Mouse (Mus musculus): ENCODE measurements around the gene Gale. TPM values are rescaled to one million over a fixed set of nuclear protein-coding genes. Genes with fewer than 3 reads are reported as not detected.

Gene Gale
- polyA plus RNA-seq (2014; fragmentation: Nextera tagmentation; extraction: Ambion mirVana) = 29.0 and 31.3 TPM in 2 replicates

GRCm38 (mm10) chr4:135963457-135964193 lies at the start of gene Gale:
Gene Gale, plus strand, starts transcription at chr4:135963727.
- 1% methylated on average over 56 of the region's 56 CpGs for WGBS
- peaks cover 39% of the 10 kb centered on the region for H3K36me3 ChIP-seq (ENCODE audit: control insufficient read depth, insufficient read depth, low read length)
- H3K4me2 ChIP-seq (replicated peaks; ENCODE audit: low read depth, low read length) = peak within 1 kb of the TSS; percentile 74
- no peaks in the 10 kb centered on the region for H3K27me3 ChIP-seq (ENCODE audit: control insufficient read depth, insufficient read depth, low read length)
- peak within 1 kb of the TSS; percentile 78; the same call in 1 of the 2 replicates for H3K27ac ChIP-seq (ENCODE audit: low read depth, low read length)
- H3K4me3 ChIP-seq (ENCODE audit: low read length) = peak within 1 kb of the TSS; percentile 47
- peak within 1 kb of the TSS; percentile 77 for H3K9ac ChIP-seq (ENCODE audit: low read depth, low read length)
- peak; percentile 92 for ATAC-seq (ENCODE audit: low FRiP score, low TSS enrichment)
- peaks cover 18% of the 10 kb centered on the region for H3K4me1 ChIP-seq (ENCODE audit: control insufficient read depth, insufficient read depth, low read length)
- H3K9me3 ChIP-seq (ENCODE audit: control insufficient read depth, low read length) = no peaks in the 10 kb centered on the region

DNA sequence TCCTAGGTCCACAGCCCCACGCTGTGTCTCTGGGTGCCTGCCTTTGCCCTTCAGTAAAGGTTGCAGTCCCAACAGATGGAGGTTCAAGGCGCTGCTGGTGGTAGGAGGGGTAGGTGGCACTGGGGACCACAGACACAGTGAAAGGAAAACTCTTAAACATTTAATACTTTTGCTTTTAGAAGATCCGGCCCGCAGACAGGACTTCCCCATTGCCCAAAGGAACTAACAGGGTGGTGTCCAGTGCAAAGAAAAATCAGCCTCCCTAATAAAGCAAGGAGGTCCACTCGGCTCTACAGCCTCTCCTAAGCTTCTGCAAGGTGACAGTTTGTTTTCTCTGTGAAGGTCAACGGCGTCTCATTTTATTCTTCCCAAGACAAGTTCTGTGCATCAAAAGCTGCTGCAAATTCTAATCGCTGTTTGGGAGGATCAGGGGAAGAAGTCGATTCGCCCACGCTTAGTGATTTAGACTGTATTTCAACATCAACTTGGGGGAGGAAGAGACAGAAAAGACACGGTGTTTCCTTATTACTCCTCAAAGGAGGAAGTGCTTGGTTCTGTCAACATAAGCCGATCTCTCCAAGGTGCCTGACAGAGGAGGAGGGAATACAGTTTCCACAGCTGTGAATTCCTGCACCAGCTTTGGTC lies 44.8 kb upstream of the Gale start:
- H3K9ac ChIP-seq (ENCODE audit: low read depth, low read length) = no peak overlapping the region
- no peak overlapping the region for H3K4me2 ChIP-seq (replicated peaks; ENCODE audit: low read depth, low read length)
- WGBS = 74% methylated on average over 13 of the region's 13 CpGs
- peaks cover 8% of the 10 kb centered on the region for H3K4me1 ChIP-seq (ENCODE audit: control insufficient read depth, insufficient read depth, low read length)
- H3K9me3 ChIP-seq (ENCODE audit: control insufficient read depth, low read length) = no peaks in the 10 kb centered on the region
- H3K36me3 ChIP-seq (ENCODE audit: control insufficient read depth, insufficient read depth, low read length) = no peaks in the 10 kb centered on the region; the same call in 1 of the 2 replicates
- no peak overlapping the region for H3K4me3 ChIP-seq (ENCODE audit: low read length)
- no peak for ATAC-seq (ENCODE audit: low FRiP score, low TSS enrichment)
- H3K27me3 ChIP-seq (ENCODE audit: control insufficient read depth, insufficient read depth, low read length) = no peaks in the 10 kb centered on the region
- H3K27ac ChIP-seq (ENCODE audit: low read depth, low read length) = no peak overlapping the region

DNA sequence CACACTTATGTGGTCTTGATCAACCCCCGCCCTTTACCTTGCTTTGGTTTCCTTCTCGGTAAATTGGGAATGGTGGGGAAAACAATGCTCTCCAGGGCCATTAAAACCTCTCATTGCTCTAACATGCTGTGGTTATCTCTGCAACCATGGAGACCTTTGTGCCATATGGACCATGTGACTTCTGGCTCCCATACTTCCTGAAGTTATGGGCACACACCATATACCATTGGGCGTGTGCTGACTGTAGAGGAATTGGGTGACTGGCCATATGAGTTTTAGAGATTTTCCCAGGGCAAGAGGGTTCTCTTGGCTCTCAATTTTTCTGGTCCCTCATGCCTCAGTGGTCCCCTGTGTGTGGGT lies 44.3 kb upstream of the Gale start:
- Histone ChIP-seq H3K4me1 (ENCODE audit: control insufficient read depth, insufficient read depth, low read length) (peaks cover 8% of the 10 kb centered on the region), H3K9me3 (ENCODE audit: control insufficient read depth, low read length) (no peaks in the 10 kb centered on the region), H3K4me3 (ENCODE audit: low read length) (no peak overlapping the region), H3K4me2 (replicated peaks; ENCODE audit: low read depth, low read length) (no peak overlapping the region), H3K27me3 (ENCODE audit: control insufficient read depth, insufficient read depth, low read length) (no peaks in the 10 kb centered on the region), H3K9ac (ENCODE audit: low read depth, low read length) (no peak overlapping the region), H3K27ac (ENCODE audit: low read depth, low read length) (no peak overlapping the region), H3K36me3 (ENCODE audit: control insufficient read depth, insufficient read depth, low read length) (peaks cover under 1% of the 10 kb centered on the region; the same call in 1 of the 2 replicates)
- no peak for ATAC-seq (ENCODE audit: low FRiP score, low TSS enrichment)
- WGBS = 88% methylated on average over 3 of the region's 3 CpGs

DNA sequence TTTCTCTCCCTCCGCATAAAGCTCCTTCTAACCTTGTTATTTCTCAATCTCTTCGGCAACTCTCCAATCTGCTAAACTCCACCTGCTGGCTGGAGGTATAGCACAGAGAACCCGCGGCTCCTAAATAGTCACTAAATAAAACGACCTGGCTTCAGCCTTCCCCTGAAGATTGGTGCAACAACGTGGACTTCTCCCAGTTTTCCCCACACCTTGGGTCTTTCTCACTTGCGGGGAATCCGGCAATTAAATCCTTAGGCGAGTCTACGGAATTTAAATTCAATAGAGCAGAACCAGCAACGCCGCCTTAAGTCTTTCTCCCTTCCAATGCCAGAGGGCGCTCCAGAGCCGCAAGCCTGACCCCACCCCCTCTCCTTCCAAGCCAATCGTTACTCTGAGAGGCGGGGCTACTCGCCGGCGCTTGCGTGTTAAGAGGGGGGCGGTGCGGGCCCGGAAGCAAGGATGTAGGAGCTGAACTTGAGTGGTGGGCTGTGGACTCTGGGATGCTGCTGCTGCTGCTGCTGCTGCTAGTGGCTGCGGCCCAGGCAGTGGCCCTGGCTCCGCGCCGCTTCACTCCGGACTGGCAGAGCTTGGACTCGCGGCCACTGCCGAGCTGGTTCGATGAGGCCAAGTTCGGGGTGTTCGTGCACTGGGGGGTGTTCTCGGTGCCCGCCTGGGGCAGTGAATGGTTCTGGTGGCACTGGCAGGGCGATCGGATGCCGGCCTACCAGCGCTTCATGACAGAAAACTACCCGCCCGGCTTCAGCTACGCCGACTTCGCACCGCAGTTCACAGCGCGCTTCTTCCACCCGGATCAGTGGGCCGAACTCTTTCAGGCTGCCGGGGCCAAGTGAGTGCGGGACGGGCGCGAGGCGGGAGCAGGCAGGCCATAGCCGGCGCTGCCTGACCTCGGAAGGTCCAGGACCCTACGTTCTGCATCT lies 43.0 kb upstream of the Gale start, which contains the start of gene Fuca1:
Gene Fuca1, plus strand, starts transcription at position 432 of the 938 bp plus-strand sequence.
- Histone ChIP-seq H3K4me3 (ENCODE audit: low read length) (peak within 1 kb of the TSS; percentile 74), H3K4me2 (replicated peaks; ENCODE audit: low read depth, low read length) (peak within 1 kb of the TSS; percentile 96), H3K36me3 (ENCODE audit: control insufficient read depth, insufficient read depth, low read length) (peaks cover 5% of the 10 kb centered on the region; the same call in 1 of the 2 replicates), H3K9ac (ENCODE audit: low read depth, low read length) (peak within 1 kb of the TSS; percentile 82), H3K27ac (ENCODE audit: low read depth, low read length) (peak within 1 kb of the TSS; percentile 69; the same call in 1 of the 2 replicates), H3K4me1 (ENCODE audit: control insufficient read depth, insufficient read depth, low read length) (peaks cover 8% of the 10 kb centered on the region), H3K9me3 (ENCODE audit: control insufficient read depth, low read length) (no peaks in the 10 kb centered on the region), H3K27me3 (ENCODE audit: control insufficient read depth, insufficient read depth, low read length) (no peaks in the 10 kb centered on the region)
- WGBS = 2% methylated on average over 60 of the region's 60 CpGs
- peak; percentile 95 for ATAC-seq (ENCODE audit: low FRiP score, low TSS enrichment)

- ATAC-seq (ENCODE audit: low FRiP score, low TSS enrichment) = peak; percentile 33
- peak overlapping the region; percentile 74 for H3K4me3 ChIP-seq (ENCODE audit: low read length)
- peak overlapping the region; percentile 96 for H3K4me2 ChIP-seq (replicated peaks; ENCODE audit: low read depth, low read length)
Measured at GRCm38 (mm10) chr4:135921257-135922120, 42.0 kb upstream of the Gale start.

DNA sequence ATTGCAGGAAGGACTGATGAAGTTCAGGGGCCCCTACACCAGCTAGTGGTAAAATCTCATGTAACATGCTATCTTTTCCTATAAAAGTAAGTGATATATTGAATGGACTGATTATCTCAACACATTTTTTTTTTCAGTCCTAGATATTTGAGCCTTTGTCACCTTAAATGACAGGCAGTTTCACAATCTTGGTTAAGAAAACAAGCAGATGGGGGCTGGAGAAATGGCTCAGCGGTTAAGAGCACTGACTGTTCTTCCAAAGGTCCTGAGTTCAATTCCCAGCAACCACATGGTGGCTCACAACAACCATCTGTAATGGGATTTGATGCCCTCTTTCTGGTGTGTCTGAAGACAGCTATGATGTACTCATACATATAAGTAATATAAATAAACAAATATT lies 41.3 kb upstream of the Gale start:
- H3K4me3 ChIP-seq (ENCODE audit: low read length) = peak overlapping the region; percentile 74; the same call in 1 of the 2 replicates

More at GRCm38 (mm10) chr4:135921257-135922120, 42.0 kb upstream of the Gale start:
- Histone ChIP-seq H3K36me3 (ENCODE audit: control insufficient read depth, insufficient read depth, low read length) (peaks cover 9% of the 10 kb centered on the region; the same call in 1 of the 2 replicates), H3K9me3 (ENCODE audit: control insufficient read depth, low read length) (no peaks in the 10 kb centered on the region), H3K27me3 (ENCODE audit: control insufficient read depth, insufficient read depth, low read length) (no peaks in the 10 kb centered on the region), H3K4me1 (ENCODE audit: control insufficient read depth, insufficient read depth, low read length) (peaks cover 8% of the 10 kb centered on the region), H3K9ac (ENCODE audit: low read depth, low read length) (peak overlapping the region; percentile 82), H3K27ac (ENCODE audit: low read depth, low read length) (peak overlapping the region; percentile 69; the same call in 1 of the 2 replicates)
- WGBS = 6% methylated on average over 26 of the region's 26 CpGs

GRCm38 (mm10) chr4:135924418-135924817 lies 39.1 kb upstream of the Gale start:
- no peak overlapping the region for H3K9ac ChIP-seq (ENCODE audit: low read depth, low read length)
- no peak overlapping the region for H3K4me3 ChIP-seq (ENCODE audit: low read length)
- no peak for ATAC-seq (ENCODE audit: low FRiP score, low TSS enrichment)
- no peak overlapping the region for H3K27ac ChIP-seq (ENCODE audit: low read depth, low read length)
- H3K27me3 ChIP-seq (ENCODE audit: control insufficient read depth, insufficient read depth, low read length) = no peaks in the 10 kb centered on the region
- peaks cover 8% of the 10 kb centered on the region for H3K4me1 ChIP-seq (ENCODE audit: control insufficient read depth, insufficient read depth, low read length)
- H3K36me3 ChIP-seq (ENCODE audit: control insufficient read depth, insufficient read depth, low read length) = peaks cover 9% of the 10 kb centered on the region; the same call in 1 of the 2 replicates
- H3K9me3 ChIP-seq (ENCODE audit: control insufficient read depth, low read length) = no peaks in the 10 kb centered on the region
- H3K4me2 ChIP-seq (replicated peaks; ENCODE audit: low read depth, low read length) = no peak overlapping the region
- 85% methylated on average over 2 of the region's 2 CpGs for WGBS

More for the DNA sequence above, 41.3 kb upstream of the Gale start:
- H3K27me3 ChIP-seq (ENCODE audit: control insufficient read depth, insufficient read depth, low read length) = no peaks in the 10 kb centered on the region
- H3K27ac ChIP-seq (ENCODE audit: low read depth, low read length) = no peak overlapping the region
- H3K9ac ChIP-seq (ENCODE audit: low read depth, low read length) = 0 out of 2 replicates have a peak overlapping the region, but pooled peaks have one; percentile 82
- no peaks in the 10 kb centered on the region for H3K9me3 ChIP-seq (ENCODE audit: control insufficient read depth, low read length)
- WGBS = 65% methylated on average over 1 of the region's 1 CpGs
- H3K4me2 ChIP-seq (replicated peaks; ENCODE audit: low read depth, low read length) = peak overlapping the region; percentile 96
- H3K4me1 ChIP-seq (ENCODE audit: control insufficient read depth, insufficient read depth, low read length) = peaks cover 8% of the 10 kb centered on the region
- H3K36me3 ChIP-seq (ENCODE audit: control insufficient read depth, insufficient read depth, low read length) = peaks cover 9% of the 10 kb centered on the region; the same call in 1 of the 2 replicates
- no peak for ATAC-seq (ENCODE audit: low FRiP score, low TSS enrichment)

DNA sequence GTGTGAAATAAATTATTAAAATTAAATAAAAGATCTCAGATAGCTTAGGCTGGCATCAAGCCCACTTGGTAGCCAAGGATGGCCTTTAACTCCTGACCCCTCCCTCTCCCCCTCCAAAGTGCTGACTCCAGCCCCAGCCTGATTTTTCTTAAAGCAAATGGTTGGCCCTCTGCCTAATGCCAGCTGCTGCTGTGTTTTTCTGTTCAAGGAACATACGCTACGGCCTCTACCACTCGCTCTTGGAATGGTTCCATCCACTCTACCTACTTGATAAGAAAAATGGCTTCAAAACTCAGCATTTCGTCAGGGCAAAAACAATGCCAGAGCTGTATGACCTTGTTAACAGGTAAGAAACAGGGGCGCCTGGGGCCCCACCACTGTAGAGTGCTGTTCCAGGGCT lies 38.2 kb upstream of the Gale start:
- Histone ChIP-seq H3K4me2 (replicated peaks; ENCODE audit: low read depth, low read length) (no peak overlapping the region), H3K9ac (ENCODE audit: low read depth, low read length) (no peak overlapping the region), H3K36me3 (ENCODE audit: control insufficient read depth, insufficient read depth, low read length) (peaks cover 9% of the 10 kb centered on the region; the same call in 1 of the 2 replicates), H3K9me3 (ENCODE audit: control insufficient read depth, low read length) (no peaks in the 10 kb centered on the region), H3K4me1 (ENCODE audit: control insufficient read depth, insufficient read depth, low read length) (peaks cover 8% of the 10 kb centered on the region), H3K4me3 (ENCODE audit: low read length) (no peak overlapping the region), H3K27ac (ENCODE audit: low read depth, low read length) (no peak overlapping the region), H3K27me3 (ENCODE audit: control insufficient read depth, insufficient read depth, low read length) (no peaks in the 10 kb centered on the region)
- no peak for ATAC-seq (ENCODE audit: low FRiP score, low TSS enrichment)
- WGBS = 85% methylated on average over 5 of the region's 5 CpGs
